Mouse (Mus musculus): ENCODE results near the gene Lrig1.

Lrig1 gene

GRCm38 (mm10) chr6:94647574-94648430, 52.2 kb downstream of the Lrig1 start:
- peak; percentile 57 for DNase-seq (ENCODE audit: low read depth, low spot score)

GRCm38 (mm10) chr6:94646902-94647301, 53.1 kb downstream of the Lrig1 start:
- no peak for DNase-seq (ENCODE audit: low read depth, low spot score)

GRCm38 (mm10) chr6:94646274-94646863, 53.6 kb downstream of the Lrig1 start:
- no peak for DNase-seq (ENCODE audit: low read depth, low spot score)

DNA sequence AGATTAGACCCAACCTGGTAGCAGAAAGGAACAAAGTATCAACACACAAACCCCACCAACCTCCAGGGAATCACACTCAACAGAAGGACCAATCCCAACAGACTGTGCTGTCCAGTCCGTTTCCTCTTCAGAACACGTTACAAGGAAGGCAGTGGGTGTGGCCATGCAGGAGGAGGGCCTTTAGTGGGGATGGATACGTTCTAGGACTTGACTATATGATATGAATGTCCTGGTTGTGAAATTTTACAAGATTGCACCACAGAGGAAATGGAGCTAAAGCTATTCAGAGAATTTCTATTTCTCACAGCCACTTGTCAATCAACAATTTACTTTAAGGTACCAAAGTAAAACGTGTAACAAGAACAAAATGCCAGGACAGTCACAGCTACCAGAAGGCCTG, 54.2 kb downstream of the Lrig1 start:
- no peak for DNase-seq (ENCODE audit: low read depth, low spot score)

DNA sequence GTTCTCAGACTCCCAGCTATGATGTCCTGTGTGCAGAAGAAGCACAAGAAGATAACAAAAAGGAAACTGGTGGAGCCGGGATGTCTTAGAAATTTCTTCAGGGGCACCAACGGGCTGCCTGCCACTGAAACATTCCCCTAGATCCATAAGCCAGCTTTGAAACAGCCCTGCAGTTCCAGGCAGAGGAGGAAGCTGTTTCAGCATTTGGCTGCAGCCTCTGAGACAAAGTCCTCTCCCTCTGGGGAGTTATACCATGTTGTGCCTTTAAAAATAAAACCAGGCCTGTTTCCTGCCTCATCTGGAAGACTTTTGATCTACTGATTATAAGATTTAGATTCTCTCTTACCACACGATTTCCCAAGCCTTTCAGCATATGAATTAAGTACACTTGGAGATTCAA, 55.3 kb downstream of the Lrig1 start:
- DNase-seq (ENCODE audit: low read depth, low spot score): no peak

GRCm38 (mm10) chr6:94643989-94644388, 56.0 kb downstream of the Lrig1 start:
- DNase-seq (ENCODE audit: low read depth, low spot score): no peak

GRCm38 (mm10) chr6:94642048-94642447, 57.9 kb downstream of the Lrig1 start:
- no peak for DNase-seq (ENCODE audit: low read depth, low spot score)

GRCm38 (mm10) chr6:94640297-94640696, 59.7 kb downstream of the Lrig1 start:
- no peak for DNase-seq (ENCODE audit: low read depth, low spot score)

GRCm38 (mm10) chr6:94637024-94637434, 62.9 kb downstream of the Lrig1 start:
- no peak for DNase-seq (ENCODE audit: low read depth, low spot score)

- no peak for DNase-seq (ENCODE audit: low read depth, low spot score)
These were observed 64.6 kb downstream of the Lrig1 start for GRCm38 (mm10) chr6:94635343-94635742.

DNA sequence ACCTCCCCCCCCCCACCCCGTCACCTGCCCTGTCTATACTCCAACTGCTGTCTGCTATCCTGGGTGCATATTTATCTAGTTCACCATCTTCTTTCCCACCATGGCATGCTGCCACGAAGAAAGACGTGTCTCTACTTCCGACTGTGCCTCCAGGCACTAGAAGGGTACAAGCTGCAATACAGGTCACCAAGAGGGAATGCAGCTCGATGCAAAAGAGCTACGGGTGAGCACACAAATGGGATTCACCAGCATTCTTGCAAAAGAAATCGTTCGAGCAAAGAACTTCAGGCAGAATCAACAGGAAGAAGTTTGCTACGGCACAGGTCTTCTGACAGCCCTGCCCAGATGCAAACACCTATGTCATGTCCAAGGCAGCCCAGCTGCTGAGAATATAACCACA, 65.2 kb downstream of the Lrig1 start:
- no peak for DNase-seq (ENCODE audit: low read depth, low spot score)

DNA sequence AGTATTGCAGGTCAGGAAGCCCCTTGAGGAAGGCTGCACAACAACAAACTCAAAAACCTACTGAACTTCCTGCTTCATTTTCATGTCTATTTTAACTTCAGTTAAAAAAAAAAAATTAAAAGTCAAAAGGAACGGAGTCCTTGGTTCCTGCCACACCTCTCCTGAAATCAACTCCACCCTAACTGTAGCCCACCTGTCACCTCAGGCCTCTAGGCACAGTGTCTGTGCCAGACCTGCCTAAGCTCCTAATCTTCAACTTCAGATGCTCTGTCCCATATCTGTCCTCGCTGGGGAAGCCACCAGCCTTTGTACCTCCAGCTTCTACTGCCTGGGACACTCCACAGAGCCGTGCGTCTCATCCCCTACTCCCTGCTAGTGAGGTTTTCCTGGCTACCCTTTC, 65.7 kb downstream of the Lrig1 start:
- no peak for DNase-seq (ENCODE audit: low read depth, low spot score)

DNA sequence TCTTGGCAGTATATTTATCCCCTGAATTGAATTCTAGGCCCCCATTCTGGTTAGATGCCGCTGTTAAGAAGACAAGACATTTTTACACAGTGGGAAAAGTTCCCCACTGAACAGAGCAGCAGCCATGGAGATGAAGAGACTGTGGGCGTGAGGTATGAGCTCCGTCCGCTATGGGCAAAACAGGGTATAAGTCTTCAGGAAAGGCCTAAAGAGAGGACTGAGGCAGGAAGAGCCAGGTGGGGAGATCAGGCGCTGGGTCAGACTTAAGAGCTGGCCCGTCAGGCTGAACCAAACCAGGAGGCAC, 68.2 kb downstream of the Lrig1 start:
- DNase-seq (ENCODE audit: low read depth, low spot score): no peak

GRCm38 (mm10) chr6:94631051-94631778, 68.7 kb downstream of the Lrig1 start:
- no peak for DNase-seq (ENCODE audit: low read depth, low spot score)

DNA sequence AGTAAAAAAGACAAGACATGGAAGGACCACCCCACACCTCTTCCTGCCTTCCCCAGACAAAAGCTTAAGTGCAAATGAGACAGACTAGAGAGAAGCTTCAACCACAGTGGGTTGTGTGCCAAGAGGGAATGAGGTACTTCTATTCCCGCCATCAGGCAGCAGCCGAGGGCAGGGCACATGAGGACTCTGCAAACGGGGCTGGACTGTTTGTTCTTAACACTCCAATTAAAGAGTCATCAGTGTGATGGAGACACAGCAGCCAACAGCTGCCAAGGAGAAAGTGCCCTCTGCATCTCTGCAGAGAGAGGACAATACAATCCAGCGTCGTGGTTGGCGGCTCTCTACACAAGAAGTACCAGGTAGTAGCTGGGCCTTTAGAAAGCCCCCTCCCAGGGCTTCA, 71.2 kb downstream of the Lrig1 start:
- no peak for DNase-seq (ENCODE audit: low read depth, low spot score)

DNA sequence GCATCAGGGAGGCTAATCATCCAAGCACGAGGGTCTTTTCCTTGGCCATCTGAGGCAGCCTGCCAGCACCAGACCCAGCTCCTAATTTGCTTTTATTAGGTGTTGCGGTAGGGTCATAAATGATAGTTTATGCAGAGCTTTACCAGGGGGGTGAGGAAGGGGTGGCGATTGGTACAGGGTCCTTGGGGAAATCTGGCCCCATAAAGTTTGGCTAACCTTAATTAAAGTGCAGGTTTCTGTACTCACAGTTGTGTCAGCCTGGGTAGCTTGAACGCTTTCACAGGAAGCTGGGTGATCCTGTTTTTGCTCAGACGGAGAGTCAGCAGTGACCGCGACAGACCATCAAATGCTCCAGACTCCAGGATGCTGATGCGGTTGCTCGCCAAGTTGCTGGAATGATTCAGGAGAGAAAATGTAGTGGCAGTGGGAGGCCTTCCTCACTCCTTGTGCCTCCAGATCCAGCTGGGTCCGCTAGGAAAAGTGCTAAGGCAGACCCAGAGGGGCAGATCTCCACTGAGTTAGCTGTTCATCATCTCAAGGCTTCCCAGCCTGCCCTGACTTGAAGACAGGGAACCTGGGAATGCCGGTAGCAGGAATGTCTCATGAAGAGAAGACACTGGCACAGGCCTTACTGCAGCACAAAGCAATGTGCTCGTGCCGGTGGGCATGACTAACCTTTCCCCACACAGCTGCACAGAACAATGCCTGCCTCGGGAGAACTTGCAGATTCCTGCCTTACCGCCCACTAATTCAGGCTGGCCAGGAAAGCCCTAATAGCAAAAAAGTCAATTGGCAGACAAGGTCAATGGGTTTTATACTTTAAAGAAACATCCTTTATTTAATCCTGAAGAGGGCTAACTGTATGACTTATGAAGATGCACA, 72.0 kb downstream of the Lrig1 start:
- DNase-seq (ENCODE audit: low read depth, low spot score): no peak

GRCm38 (mm10) chr6:94626807-94627206, 73.2 kb downstream of the Lrig1 start:
- DNase-seq (ENCODE audit: low read depth, low spot score): no peak

GRCm38 (mm10) chr6:94625896-94626295, 74.1 kb downstream of the Lrig1 start:
- DNase-seq (ENCODE audit: low read depth, low spot score): no peak

- DNase-seq (ENCODE audit: low read depth, low spot score): no peak
These were observed 75.4 kb downstream of the Lrig1 start for GRCm38 (mm10) chr6:94624543-94624942.

DNA sequence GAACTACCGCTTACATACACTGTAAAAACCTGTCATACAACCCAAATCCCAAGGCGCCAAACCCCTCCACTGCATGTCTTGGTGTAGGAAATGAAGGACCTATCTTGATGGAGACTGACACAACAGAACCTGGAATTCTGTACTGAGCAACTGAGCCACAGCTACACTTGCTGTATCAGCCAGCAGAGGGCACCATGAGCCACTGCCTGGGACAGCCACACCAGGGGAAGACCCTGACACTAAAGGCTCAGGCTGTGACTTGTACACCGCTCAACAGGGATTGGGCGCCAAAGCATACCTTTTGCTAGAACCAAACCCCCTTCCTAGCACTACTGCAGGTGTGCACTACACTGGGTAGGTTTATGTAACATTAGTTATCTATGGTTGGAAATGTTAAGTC, 77.0 kb downstream of the Lrig1 start:
- DNase-seq (ENCODE audit: low read depth, low spot score): peak; percentile 30

DNA sequence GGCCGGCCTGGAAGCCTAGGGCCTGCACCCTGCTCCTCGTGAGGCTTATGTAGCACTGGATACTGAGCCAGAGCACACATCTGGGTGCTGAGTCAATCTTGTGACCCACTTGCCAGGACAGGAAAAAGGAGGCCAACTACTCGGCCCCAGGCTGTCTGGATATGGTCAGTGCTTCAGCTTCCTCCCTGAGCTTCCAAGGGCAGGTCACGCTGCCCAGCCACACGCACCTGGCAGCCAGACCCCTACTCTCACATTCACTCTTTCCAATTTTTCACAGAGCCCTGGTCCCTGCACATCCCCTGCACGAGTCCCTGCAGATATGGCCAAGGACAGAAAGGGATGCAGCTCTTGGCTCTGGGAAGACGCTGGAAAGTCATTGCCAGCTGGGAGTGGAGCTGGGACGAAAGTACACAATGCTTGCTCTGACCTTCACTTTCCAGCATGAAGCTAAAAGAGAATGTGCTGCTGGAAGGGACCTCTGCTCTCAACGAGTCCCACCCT, 79.1 kb downstream of the Lrig1 start:
- DNase-seq (ENCODE audit: low read depth, low spot score): no peak

DNA sequence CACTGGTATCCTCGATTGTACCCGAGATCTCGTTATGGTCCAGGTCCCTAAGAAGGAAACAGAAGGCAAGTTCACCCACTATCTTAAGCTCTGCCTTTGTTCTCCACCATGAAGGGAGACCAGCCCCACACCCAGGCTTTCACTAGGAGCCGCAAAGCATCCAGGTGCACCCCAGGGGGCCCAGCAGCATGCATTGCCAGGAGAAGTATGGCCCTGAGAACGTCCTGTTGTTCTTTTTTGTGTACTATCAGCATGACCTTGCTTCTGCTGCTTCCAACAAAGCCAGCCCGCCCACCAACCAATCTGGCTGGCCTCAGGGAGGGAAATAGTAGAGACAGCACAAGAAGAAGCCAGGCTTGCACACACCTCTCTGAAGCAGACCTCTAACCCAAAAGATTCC, 79.7 kb downstream of the Lrig1 start:
- DNase-seq (ENCODE audit: low read depth, low spot score): no peak

Data from retina, adult 2 months (tissue).